Mouse (Mus musculus) lung, adult 2 months (tissue): Measurements from ENCODE around the gene L3mbtl4.

Experiments
- CTCF ChIP-seq: fragments of 200-500 bp; IDR thresholded peaks from 2 replicates; pipeline ENCODE4 v1.5.1; 2011; ENCODE audit warnings: mild to moderate bottlenecking, low read length, control low read depth; ENCODE audit not compliant: insufficient read depth
- POLR2A ChIP-seq: fragments of 200-500 bp; IDR thresholded peaks from 2 replicates; pipeline ENCODE4 v1.6.1; 2011; ENCODE audit warnings: low read depth, mild to moderate bottlenecking, control low read depth, low read length, borderline replicate concordance; ENCODE audit errors: extremely low read depth

GRCm38 (mm10) chr17:68357687-68358086, 84.1 kb downstream of the L3mbtl4 start:
- TF ChIP-seq CTCF (no peak), POLR2A (no peak)
